Mouse (Mus musculus) neural tube, embryonic 11.5 days (tissue): Measurements from ENCODE around the gene Nos1ap. TPM values are rescaled to one million over a fixed set of nuclear protein-coding genes. Genes with fewer than 3 reads are reported as not detected.

Experiments
- ATAC-seq: fragments of 200-750 bp; cut with Nextera tagmentation; 2 replicates; pipeline ENCODE4 v1.8.0; 2017; ENCODE audit warnings: moderate number of reproducible peaks, mild to moderate bottlenecking, moderate TSS enrichment, moderate library complexity; ENCODE audit not compliant: insufficient read depth, low FRiP score, low TSS enrichment
- DNase-seq: peaks from one replicate; pipeline ENCODE4 v3.0.0-alpha.2; 2015; ENCODE audit warnings: low spot score
- H3K27ac ChIP-seq: fragments of 300-500 bp; sonication (generic); 2 replicates; pipeline ENCODE4 v1.5.1; 2014; ENCODE audit warnings: low read depth, mild to moderate bottlenecking, low read length
- H3K27me3 ChIP-seq: fragments of 300-500 bp; sonication (generic); 2 replicates; pipeline ENCODE4 v1.6.1; 2014; ENCODE audit warnings: mild to moderate bottlenecking, low read length, mixed read lengths; ENCODE audit not compliant: control insufficient read depth, insufficient read depth
- H3K36me3 ChIP-seq: fragments of 300-500 bp; sonication (generic); 2 replicates; pipeline ENCODE4 v1.6.1; 2014; ENCODE audit warnings: mild to moderate bottlenecking, low read length, moderate library complexity, mixed read lengths; ENCODE audit not compliant: control insufficient read depth, insufficient read depth
- H3K4me1 ChIP-seq: fragments of 300-500 bp; sonication (generic); 2 replicates; pipeline ENCODE4 v1.6.1; 2014; ENCODE audit warnings: low read length, mixed read lengths; ENCODE audit not compliant: control insufficient read depth, insufficient read depth
- H3K4me2 ChIP-seq: fragments of 300-500 bp; sonication (generic); 2 replicates; pipeline ENCODE4 v1.6.1; 2014; ENCODE audit warnings: low read depth, mild to moderate bottlenecking, moderate library complexity
- H3K4me3 ChIP-seq: fragments of 300-500 bp; sonication (generic); 2 replicates; pipeline ENCODE4 v1.5.1; 2014; ENCODE audit warnings: low read depth, low read length
- H3K9ac ChIP-seq: fragments of 300-500 bp; sonication (generic); 2 replicates; pipeline ENCODE4 v1.6.1; 2014; ENCODE audit warnings: mild to moderate bottlenecking, low read length
- H3K9me3 ChIP-seq: fragments of 300-500 bp; sonication (generic); 2 replicates; pipeline ENCODE4 v1.6.1; 2016; ENCODE audit warnings: low read length; ENCODE audit not compliant: control insufficient read depth
- WGBS: fragments of 180-500 bp; shearing (Covaris S2); extraction: QIAGEN DNeasy Blood & Tissue Kit; methylation state at CpG from one replicate; pipeline ENCODE4 v1.1.7; 2014; 5-methylcytosine and 5-hydroxymethylcytosine counted together
- polyA plus RNA-seq: library from polyadenylated mRNA; unstranded; fragments of >200 nt; fragmentation: Nextera tagmentation; extraction: Ambion mirVana; gene quantifications from 2 replicates; pipeline ENCODE4 v1.2.1, GENCODE M21; 2014

Nos1ap gene
- polyA plus RNA-seq, 1 experiment from 2014 or later, result 8.9 TPM

DNA sequence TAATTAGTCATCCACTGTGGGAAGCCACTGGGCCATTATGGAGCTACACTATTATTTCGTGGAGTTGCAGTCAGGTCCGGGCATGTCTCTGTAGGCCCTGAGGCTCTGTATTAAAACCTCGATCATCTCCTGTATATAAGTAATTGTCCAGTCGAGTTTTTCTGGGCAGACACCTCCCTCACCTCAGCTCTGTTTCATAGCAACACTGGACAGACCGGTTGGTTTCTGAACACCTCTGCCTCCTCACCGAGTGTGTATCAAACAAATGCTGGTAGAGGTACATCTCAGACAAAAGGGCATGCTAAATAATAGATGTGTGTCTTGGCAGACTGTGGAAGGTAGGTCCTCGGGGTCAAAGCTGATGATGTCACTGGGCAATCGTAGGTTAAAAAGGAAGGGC lies 182.7 kb downstream of the Nos1ap start:
- ATAC-seq, result no peak
- Histone ChIP-seq H3K27ac (no peak overlapping the region), H3K9ac (no peak overlapping the region), H3K4me1 (no peaks in the 10 kb centered on the region), H3K4me3 (no peak overlapping the region), H3K4me2 (no peak overlapping the region), H3K9me3 (no peaks in the 10 kb centered on the region), H3K36me3 (no peaks in the 10 kb centered on the region), H3K27me3 (no peaks in the 10 kb centered on the region)
- WGBS, result 84% methylated on average over 8 of the region's 8 CpGs
- DNase-seq, result no peak

DNA sequence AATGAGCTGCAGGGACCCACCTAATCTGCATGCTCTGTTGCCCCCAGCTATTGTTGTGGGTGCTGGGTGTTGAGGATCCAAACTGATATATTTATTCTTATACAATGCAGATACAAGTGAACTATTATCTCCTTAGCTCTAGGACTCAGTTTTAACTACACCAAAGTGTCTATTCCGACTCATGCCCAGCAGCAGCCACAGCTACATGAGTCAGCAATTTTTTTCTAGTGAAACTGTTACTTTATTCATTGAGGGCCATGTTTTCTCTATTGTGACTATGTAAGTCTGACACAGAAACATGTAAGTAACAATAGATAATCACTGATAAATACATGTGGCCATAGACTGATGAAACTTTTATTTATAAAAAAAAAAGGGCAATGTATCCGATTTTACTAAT lies 184.5 kb downstream of the Nos1ap start:
- Histone ChIP-seq H3K4me3 (no peak overlapping the region), H3K9me3 (no peaks in the 10 kb centered on the region), H3K27ac (no peak overlapping the region), H3K36me3 (no peaks in the 10 kb centered on the region), H3K4me2 (no peak overlapping the region), H3K4me1 (no peaks in the 10 kb centered on the region), H3K27me3 (no peaks in the 10 kb centered on the region), H3K9ac (no peak overlapping the region)
- DNase-seq (no peak), ATAC-seq (no peak)
- 95% methylated on average over 2 of the region's 2 CpGs for WGBS

DNA sequence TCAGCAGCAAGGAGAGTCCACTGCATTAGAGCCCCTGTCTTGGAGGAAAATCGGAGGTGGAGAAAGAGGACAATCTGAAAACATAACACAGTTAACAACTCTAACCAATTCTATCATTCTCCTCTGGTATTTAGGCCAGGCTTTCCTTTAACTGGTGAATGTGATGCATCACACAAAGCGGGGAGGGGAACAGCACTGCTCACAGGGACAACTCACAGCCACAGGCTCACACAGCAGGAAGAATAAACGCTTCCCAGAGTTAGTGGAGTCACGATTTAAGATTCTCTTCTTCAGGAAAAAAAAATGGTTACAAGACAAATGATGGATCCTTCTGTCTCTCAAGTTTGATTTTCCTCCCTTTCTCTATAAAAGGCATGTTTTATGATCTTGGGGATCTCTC lies 187.0 kb downstream of the Nos1ap start:
- Histone ChIP-seq H3K4me2 (no peak overlapping the region), H3K9ac (no peak overlapping the region), H3K36me3 (no peaks in the 10 kb centered on the region), H3K27ac (no peak overlapping the region), H3K27me3 (no peaks in the 10 kb centered on the region), H3K4me1 (no peaks in the 10 kb centered on the region), H3K9me3 (no peaks in the 10 kb centered on the region), H3K4me3 (no peak overlapping the region)
- DNase-seq, result no peak
- 73% methylated on average over 4 of the region's 4 CpGs for WGBS
- ATAC-seq, result no peak

DNA sequence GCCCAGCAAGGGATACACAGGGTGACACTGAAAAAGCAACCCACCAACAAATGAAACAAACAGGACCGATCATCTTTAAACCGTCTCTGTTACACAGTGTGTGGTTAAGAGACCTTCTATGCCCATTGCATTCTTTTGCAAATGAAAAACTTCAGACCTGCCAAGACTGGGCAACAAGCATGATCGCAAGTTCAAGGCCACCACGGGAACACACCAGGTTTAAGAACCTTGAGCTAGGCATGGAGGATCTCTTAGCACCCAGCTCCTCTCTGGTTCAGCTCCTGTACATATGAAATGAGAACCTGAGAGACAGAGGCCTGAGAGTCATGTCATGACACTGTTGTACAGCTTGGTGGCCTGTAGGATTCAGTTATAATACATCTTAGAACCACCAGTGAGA lies 190.8 kb downstream of the Nos1ap start:
- Histone ChIP-seq H3K36me3 (no peaks in the 10 kb centered on the region), H3K4me1 (no peaks in the 10 kb centered on the region), H3K27ac (no peak overlapping the region), H3K9me3 (no peaks in the 10 kb centered on the region), H3K4me3 (no peak overlapping the region), H3K9ac (no peak overlapping the region), H3K27me3 (no peaks in the 10 kb centered on the region), H3K4me2 (no peak overlapping the region)
- DNase-seq (no peak), ATAC-seq (no peak)
- WGBS, result 98% methylated on average over 4 of the region's 4 CpGs

DNA sequence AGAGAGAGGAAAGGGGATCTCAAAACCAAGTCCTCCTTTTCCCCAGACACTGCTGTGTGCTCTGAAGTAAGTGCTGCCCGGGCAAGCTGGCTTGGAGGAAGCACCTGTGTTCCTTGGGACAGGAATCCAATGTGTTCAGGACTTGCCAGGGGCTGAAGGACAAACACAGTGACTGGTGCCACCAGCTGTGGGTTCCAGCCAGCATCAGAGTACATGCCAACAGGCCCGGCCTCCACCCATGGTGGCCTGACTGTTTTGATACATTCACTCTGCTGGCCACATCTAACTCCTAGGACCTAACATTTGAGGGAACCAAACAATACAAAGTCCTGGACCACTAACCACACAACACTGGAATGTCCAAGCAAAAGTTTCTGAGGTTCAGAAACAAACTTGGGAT lies 194.6 kb downstream of the Nos1ap start:
- ATAC-seq, result no peak
- DNase-seq, result no peak
- no peak overlapping the region for H3K4me2 ChIP-seq
- H3K9me3 ChIP-seq, result no peaks in the 10 kb centered on the region
- H3K4me1 ChIP-seq, result no peaks in the 10 kb centered on the region
- no peak overlapping the region for H3K9ac ChIP-seq
- H3K4me3 ChIP-seq, result no peak overlapping the region
- no peak overlapping the region for H3K27ac ChIP-seq
- H3K36me3 ChIP-seq, result no peaks in the 10 kb centered on the region
- H3K27me3 ChIP-seq, result no peaks in the 10 kb centered on the region
- 89% methylated on average over 2 of the region's 2 CpGs for WGBS

DNA sequence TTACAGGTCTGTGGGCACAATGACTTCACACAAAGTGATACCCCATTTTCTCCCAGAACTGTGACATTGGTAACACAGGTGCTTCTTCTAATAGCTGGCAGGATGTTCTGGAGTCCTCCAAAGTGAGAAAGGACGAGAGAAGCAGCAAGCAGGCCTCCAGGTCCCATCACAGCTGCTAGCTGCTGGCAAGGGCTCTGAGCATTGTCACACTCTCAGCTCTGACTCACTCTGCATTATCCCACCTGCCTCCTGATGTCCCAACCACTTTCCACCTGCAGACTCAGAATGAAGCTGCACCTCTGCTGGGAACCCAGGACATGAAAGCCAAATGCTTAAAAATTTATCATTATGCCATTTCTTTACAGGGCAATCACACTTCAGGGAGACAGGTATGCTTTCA lies 195.0 kb downstream of the Nos1ap start:
- no peak for ATAC-seq
- H3K4me2 ChIP-seq, result no peak overlapping the region
- no peaks in the 10 kb centered on the region for H3K4me1 ChIP-seq
- no peak overlapping the region for H3K4me3 ChIP-seq
- no peaks in the 10 kb centered on the region for H3K9me3 ChIP-seq
- no peak for DNase-seq
- H3K27ac ChIP-seq, result no peak overlapping the region
- no peak overlapping the region for H3K9ac ChIP-seq
- 74% methylated on average over 1 of the region's 1 CpGs for WGBS
- no peaks in the 10 kb centered on the region for H3K27me3 ChIP-seq
- H3K36me3 ChIP-seq, result no peaks in the 10 kb centered on the region

DNA sequence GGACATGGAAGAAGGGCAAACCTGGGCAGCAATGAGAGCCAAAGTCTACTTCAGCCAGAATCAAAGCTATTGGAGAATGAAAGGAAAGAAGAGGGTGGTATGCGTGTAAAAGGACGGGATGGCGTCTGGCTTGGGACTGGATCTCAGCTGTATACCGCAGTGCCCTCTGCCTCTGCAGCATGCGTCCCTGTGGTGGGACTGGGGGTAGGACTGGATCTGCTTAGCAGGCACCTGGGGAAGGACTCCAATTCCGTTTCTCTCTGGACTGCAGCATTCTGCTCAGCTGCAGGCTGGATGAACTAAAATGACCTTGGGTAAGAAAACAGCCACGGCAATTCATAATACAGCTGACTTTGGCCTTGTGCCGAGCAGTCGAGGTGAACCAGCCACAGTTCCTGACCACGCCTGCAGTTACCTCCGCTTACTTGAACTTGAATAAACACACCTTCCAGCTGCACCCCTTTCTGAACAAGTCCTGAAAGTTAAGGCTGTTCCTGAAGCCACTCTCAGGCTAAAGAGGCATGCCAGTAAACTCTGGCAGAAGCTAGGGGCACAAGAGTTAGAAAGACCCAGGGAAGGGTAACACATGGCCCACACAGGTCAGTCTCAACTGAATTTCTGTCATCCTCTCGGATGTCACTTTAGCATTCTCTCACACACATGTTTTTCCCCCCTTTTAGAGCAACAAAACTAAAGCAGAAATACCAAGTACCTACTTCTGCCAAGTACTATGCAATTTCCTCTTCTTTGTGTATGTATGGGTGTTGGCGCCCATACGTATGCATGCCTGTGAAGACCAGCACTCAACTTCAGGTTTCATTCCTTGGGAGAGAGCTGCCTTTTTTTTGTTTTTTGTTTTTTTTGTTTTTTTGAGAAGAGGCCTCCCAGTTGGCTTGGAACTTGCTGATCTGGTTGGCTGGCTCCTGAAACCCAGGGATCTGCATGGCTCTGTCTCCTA lies 196.6 kb downstream of the Nos1ap start:
- Histone ChIP-seq H3K9ac (no peak overlapping the region), H3K4me2 (no peak overlapping the region), H3K4me1 (no peaks in the 10 kb centered on the region), H3K4me3 (no peak overlapping the region), H3K36me3 (no peaks in the 10 kb centered on the region), H3K9me3 (no peaks in the 10 kb centered on the region), H3K27ac (no peak overlapping the region), H3K27me3 (no peaks in the 10 kb centered on the region)
- WGBS, result 83% methylated on average over 14 of the region's 14 CpGs
- no peak for ATAC-seq
- peak; percentile 25 for DNase-seq

DNA sequence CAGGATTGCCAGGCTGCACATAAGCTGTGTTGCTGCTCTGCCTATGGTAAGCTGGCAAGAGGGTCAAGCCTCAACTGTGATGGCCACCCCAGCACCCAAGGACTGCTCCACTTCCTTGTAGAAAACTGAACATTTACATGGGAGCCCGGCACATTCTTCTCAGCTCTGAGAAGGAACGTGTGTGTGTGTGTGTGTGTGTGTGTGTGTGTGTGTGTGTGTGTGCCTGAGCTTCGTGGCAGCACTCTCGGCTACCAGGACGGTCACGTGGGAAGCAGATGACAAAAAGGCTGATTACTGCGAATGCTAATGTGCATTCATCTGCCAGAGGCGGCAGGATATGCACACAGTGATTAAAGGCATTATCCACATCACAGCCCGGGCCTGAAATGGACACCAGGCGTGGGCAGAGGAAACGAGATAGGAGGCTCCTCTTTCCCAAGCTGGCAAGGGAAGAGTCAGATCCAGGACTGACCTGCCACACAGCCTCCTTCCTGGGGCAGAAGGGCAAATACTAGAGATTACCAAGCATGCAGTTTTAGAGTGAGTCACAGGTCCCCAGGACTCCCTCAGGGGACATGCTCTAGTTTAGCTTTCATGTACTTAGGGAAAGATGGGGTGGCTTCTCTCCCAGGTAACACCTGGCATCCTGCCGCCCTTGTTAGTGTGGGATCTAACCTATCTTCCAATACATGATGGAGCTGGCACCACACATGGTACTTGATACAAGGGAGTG lies 202.3 kb downstream of the Nos1ap start:
- ATAC-seq (peak; percentile 50; the same call in 1 of the 2 replicates), DNase-seq (peak; percentile 40)
- no peak overlapping the region for H3K9ac ChIP-seq
- no peak overlapping the region for H3K4me3 ChIP-seq
- no peaks in the 10 kb centered on the region for H3K4me1 ChIP-seq
- H3K9me3 ChIP-seq, result no peaks in the 10 kb centered on the region
- H3K4me2 ChIP-seq, result no peak overlapping the region
- no peaks in the 10 kb centered on the region for H3K27me3 ChIP-seq
- 60% methylated on average over 12 of the region's 12 CpGs for WGBS
- no peak overlapping the region for H3K27ac ChIP-seq
- H3K36me3 ChIP-seq, result no peaks in the 10 kb centered on the region
